Mouse (Mus musculus) intestine, postnatal 0 days (tissue): ENCODE results near the gene Gm49368. TPM values are rescaled to one million over a fixed set of nuclear protein-coding genes. Genes with fewer than 3 reads are reported as not detected.

Experiments
- ATAC-seq: fragments of 200-750 bp; cut with Nextera tagmentation; 2 replicates; pipeline ENCODE4 v1.8.0; 2017; ENCODE audit warnings: mild to moderate bottlenecking, moderate TSS enrichment, moderate library complexity
- H3K27ac ChIP-seq: fragments of 300-500 bp; sonication (generic); 2 replicates; pipeline ENCODE4 v1.5.1; 2014; ENCODE audit warnings: mild to moderate bottlenecking, low read depth, low read length, moderate library complexity
- H3K27me3 ChIP-seq: fragments of 300-500 bp; sonication (generic); replicated peaks from 2 replicates; pipeline ENCODE4 v1.6.1; 2014; ENCODE audit warnings: low read length, mixed read lengths; ENCODE audit not compliant: control insufficient read depth, insufficient read depth
- H3K36me3 ChIP-seq: fragments of 300-500 bp; sonication (generic); 2 replicates; pipeline ENCODE4 v1.6.1; 2014; ENCODE audit warnings: mild to moderate bottlenecking, moderate library complexity; ENCODE audit not compliant: control insufficient read depth, insufficient read depth
- H3K4me1 ChIP-seq: fragments of 300-500 bp; sonication (generic); replicated peaks from 2 replicates; pipeline ENCODE4 v1.6.1; 2014; ENCODE audit warnings: antibody characterized with exemption, low read length, mixed read lengths; ENCODE audit not compliant: control insufficient read depth, insufficient read depth
- H3K4me2 ChIP-seq: fragments of 300-500 bp; sonication (generic); replicated peaks from 2 replicates; pipeline ENCODE4 v1.6.1; 2014; ENCODE audit warnings: low read depth, mild to moderate bottlenecking, moderate library complexity
- H3K4me3 ChIP-seq: fragments of 300-500 bp; sonication (generic); 2 replicates; pipeline ENCODE4 v1.5.1; 2014; ENCODE audit warnings: low read depth, low read length
- H3K9ac ChIP-seq: fragments of 300-500 bp; sonication (generic); 2 replicates; pipeline ENCODE4 v1.6.1; 2014; ENCODE audit warnings: mild to moderate bottlenecking, low read depth, low read length
- H3K9me3 ChIP-seq: fragments of 300-500 bp; sonication (generic); 2 replicates; pipeline ENCODE4 v1.6.1; 2016; ENCODE audit warnings: mixed run types; ENCODE audit not compliant: control insufficient read depth
- CTCF ChIP-seq: sonication (generic); IDR thresholded peaks from 2 replicates; pipeline ENCODE4 v1.5.1; 2016; ENCODE audit warnings: low read depth, mild to moderate bottlenecking, control low read depth, antibody characterized with exemption, moderate library complexity
- WGBS: fragments of 180-500 bp; shearing (Covaris S2); extraction: QIAGEN DNeasy Blood & Tissue Kit; methylation state at CpG from one replicate; pipeline ENCODE4 v1.1.7; 2014; 5-methylcytosine and 5-hydroxymethylcytosine counted together
- polyA plus RNA-seq: library from polyadenylated mRNA; unstranded; fragments of >200 nt; fragmentation: Nextera tagmentation; extraction: Ambion mirVana; gene quantifications from 2 replicates; pipeline ENCODE4 v1.2.1, GENCODE M21; 2015

Gm49368 gene
- polyA plus RNA-seq, 1 experiment from 2014 or later: not detected

DNA sequence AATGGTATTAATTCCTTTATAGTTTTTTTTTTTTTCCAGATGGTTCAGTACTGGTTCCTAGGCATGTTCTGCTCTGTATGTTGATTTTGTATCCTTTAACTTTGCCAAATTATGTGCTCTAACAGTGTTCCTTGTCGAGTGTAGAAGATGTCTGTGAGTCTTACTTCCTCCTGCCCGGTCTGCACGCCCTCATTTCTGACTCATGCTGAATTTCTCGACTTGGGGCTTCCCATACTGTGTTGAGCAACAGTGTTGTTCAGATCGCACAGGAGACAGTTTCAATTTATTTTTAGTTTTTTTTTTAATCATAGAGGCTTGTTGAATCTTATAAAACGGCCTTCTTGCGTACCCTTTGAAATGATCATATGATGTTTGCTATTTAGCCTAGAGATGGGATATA, 26.7 kb downstream of the Gm49368 start:
- TF ChIP-seq CTCF: no peak
- 65% methylated on average over 7 of the region's 7 CpGs for WGBS
- no peak for ATAC-seq
- H3K27me3 ChIP-seq: no peaks in the 10 kb centered on the region
- H3K4me1 ChIP-seq: no peaks in the 10 kb centered on the region
- H3K27ac ChIP-seq: no peak overlapping the region
- no peak overlapping the region for H3K4me3 ChIP-seq
- no peak overlapping the region for H3K9ac ChIP-seq
- no peaks in the 10 kb centered on the region for H3K9me3 ChIP-seq
- H3K36me3 ChIP-seq: no peaks in the 10 kb centered on the region
- no peak overlapping the region for H3K4me2 ChIP-seq

- H3K4me3 ChIP-seq: no peak overlapping the region
- ATAC-seq: 0 out of 2 replicates have a peak, but pooled peaks have one; percentile 49
- no peak overlapping the region for H3K9ac ChIP-seq
- no peaks in the 10 kb centered on the region for H3K9me3 ChIP-seq
- no peaks in the 10 kb centered on the region for H3K36me3 ChIP-seq
- H3K27me3 ChIP-seq: no peaks in the 10 kb centered on the region
- WGBS: 77% methylated on average over 1 of the region's 1 CpGs
- H3K4me2 ChIP-seq: no peak overlapping the region
- H3K4me1 ChIP-seq: no peaks in the 10 kb centered on the region; the same call in 1 of the 2 replicates
- TF ChIP-seq CTCF: peak; percentile 47; the same call in 1 of the 2 replicates
- H3K27ac ChIP-seq: no peak overlapping the region
These were observed 35.7 kb downstream of the Gm49368 start for GRCm38 (mm10) chr7:128098135-128098534.

DNA sequence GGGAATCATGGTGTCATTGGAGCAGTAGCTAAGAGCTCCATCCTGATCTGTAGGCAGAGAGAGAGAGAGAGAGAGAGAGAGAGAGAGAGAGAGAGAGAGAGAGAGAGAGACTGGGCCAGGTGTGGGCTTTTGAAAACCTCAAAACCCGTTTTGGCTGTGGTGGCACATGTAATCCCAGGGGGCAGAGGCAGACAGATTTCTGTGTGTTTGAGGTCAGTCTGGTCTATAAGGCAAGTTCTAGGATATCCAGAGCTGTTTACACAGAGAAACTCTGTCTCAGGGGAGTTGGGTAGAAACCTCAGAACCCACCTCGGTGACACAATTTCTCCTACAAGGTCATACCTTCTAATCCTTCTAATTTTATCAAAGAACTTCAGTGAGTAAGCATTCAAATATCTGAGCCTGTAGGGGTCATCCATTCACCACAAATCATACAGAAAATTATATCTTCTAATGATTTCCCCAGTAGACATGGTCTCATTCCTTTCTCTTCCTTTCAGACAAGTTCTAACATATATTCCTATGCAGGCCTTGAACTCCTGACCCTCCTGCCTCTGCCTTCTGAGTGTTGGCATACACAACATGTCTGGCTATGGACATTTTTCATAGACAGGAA, 38.4 kb downstream of the Gm49368 start:
- ATAC-seq: no peak
- no peak for TF ChIP-seq CTCF

GRCm38 (mm10) chr7:128105246-128105645, 42.8 kb downstream of the Gm49368 start:
- Histone ChIP-seq H3K4me3 (no peak overlapping the region), H3K27ac (no peak overlapping the region), H3K4me1 (no peaks in the 10 kb centered on the region), H3K4me2 (no peak overlapping the region), H3K9ac (no peak overlapping the region), H3K9me3 (no peaks in the 10 kb centered on the region), H3K36me3 (no peaks in the 10 kb centered on the region), H3K27me3 (no peaks in the 10 kb centered on the region)
- TF ChIP-seq CTCF: 0 out of 2 replicates have a peak, but pooled peaks have one; percentile 12
- 53% methylated on average over 4 of the region's 4 CpGs for WGBS
- no peak for ATAC-seq

More for the DNA sequence above, 38.4 kb downstream of the Gm49368 start:
- Histone ChIP-seq H3K9me3 (no peaks in the 10 kb centered on the region), H3K4me3 (no peak overlapping the region), H3K27ac (no peak overlapping the region), H3K9ac (no peak overlapping the region), H3K4me1 (no peaks in the 10 kb centered on the region; the same call in 1 of the 2 replicates), H3K27me3 (no peaks in the 10 kb centered on the region), H3K4me2 (no peak overlapping the region), H3K36me3 (no peaks in the 10 kb centered on the region)
- WGBS: 65% methylated on average over 2 of the region's 2 CpGs

- WGBS: 90% methylated on average over 7 of the region's 7 CpGs
- Histone ChIP-seq H3K9me3 (no peaks in the 10 kb centered on the region), H3K27me3 (no peaks in the 10 kb centered on the region), H3K4me3 (no peak overlapping the region), H3K36me3 (no peaks in the 10 kb centered on the region), H3K27ac (no peak overlapping the region), H3K9ac (no peak overlapping the region), H3K4me1 (no peaks in the 10 kb centered on the region), H3K4me2 (no peak overlapping the region)
- no peak for TF ChIP-seq CTCF
- no peak for ATAC-seq
These were observed 45.0 kb downstream of the Gm49368 start for GRCm38 (mm10) chr7:128107462-128107861.

GRCm38 (mm10) chr7:128110314-128110713, 47.8 kb downstream of the Gm49368 start:
- Histone ChIP-seq H3K9me3 (no peaks in the 10 kb centered on the region), H3K27me3 (no peaks in the 10 kb centered on the region), H3K4me1 (no peaks in the 10 kb centered on the region), H3K27ac (no peak overlapping the region), H3K36me3 (no peaks in the 10 kb centered on the region), H3K4me3 (no peak overlapping the region), H3K4me2 (no peak overlapping the region), H3K9ac (no peak overlapping the region)
- no peak for TF ChIP-seq CTCF
- ATAC-seq: no peak
- 62% methylated on average over 2 of the region's 2 CpGs for WGBS
